Mouse (Mus musculus) WW6 (cell line): Measurements from ENCODE around the gene Gng5.
A peak's percentile ranks its signal among the peaks of the same experiment; 100 is the strongest.

Source experiments
- DNase-seq: peaks from one replicate; pipeline ENCODE4 v3.0.0-alpha.2; 2013; ENCODE audit warnings: low read depth, low spot score

Gene Gng5

GRCm38 (mm10) chr3:146499431-146500002 lies at the start of gene Gng5, which contains the start of gene Spata1:
TSS of gene Gng5 (plus strand) at chr3:146499807.
TSS of gene Spata1 (minus strand) at chr3:146499753.
- DNase-seq: peak; percentile 65

- DNase-seq: peak; percentile 76
Observed at GRCm38 (mm10) chr3:146450371-146450841, 49.2 kb upstream of the Gng5 start.

DNA sequence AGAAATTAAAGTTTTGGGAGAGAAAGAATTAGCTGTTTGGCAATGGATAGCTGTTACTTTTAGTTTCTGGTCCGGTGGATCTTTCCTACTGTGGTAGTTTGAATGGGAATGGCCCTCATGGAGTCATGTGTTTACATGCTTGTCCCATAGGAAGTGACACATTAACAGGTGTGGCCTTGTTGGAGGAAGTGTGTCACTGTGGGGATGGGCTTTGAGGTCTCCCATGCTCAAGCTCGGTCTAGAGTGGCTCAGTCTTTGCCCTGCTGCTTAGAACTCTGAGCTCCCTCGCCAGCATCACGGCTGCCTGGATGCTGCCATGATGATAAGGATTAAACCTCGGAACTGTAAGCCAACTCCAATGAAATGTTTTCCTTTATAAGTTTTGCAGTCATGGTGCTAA lies 48.2 kb upstream of the Gng5 start:
- no peak for DNase-seq

DNA sequence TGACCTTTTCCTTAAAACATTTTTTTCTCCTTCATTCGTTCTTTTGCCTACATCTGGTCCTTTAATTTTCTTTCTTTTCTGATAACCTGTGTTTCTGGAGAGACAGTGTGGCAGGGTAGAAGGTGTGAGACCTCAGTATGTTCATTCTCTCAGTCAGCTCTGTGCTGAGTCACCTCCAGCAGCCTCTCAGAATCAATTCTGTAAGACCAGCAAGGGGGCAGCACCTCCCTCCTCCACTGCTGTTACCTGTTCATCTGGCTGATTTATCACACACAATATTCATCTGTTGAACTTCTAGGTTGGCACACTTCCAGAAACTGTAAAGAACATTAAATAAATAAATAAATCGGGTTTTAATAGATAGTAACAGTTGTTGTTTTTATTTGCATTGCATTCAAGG lies 36.7 kb upstream of the Gng5 start:
- DNase-seq: no peak

- DNase-seq: no peak
Observed at GRCm38 (mm10) chr3:146469226-146469625, 30.4 kb upstream of the Gng5 start.

DNA sequence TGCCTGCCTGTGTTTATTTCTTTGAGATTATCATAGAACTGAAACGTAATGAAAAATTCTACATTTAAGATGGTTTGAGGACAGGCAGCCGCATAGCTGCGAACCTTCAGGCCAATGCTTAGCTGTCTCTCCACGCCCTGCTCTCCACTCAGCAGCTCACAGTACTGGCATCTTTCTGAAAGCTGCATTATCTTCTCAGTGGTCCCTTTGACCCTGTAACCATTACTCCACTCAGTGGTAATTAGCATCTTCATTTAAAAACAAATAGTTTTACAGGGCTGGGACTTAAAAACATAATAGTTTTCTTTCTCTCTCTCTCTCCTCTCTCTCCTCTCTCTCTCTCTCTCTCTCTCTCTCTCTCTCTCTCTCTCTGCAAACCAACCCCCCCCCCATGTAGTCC lies 26.9 kb upstream of the Gng5 start:
- no peak for DNase-seq

DNA sequence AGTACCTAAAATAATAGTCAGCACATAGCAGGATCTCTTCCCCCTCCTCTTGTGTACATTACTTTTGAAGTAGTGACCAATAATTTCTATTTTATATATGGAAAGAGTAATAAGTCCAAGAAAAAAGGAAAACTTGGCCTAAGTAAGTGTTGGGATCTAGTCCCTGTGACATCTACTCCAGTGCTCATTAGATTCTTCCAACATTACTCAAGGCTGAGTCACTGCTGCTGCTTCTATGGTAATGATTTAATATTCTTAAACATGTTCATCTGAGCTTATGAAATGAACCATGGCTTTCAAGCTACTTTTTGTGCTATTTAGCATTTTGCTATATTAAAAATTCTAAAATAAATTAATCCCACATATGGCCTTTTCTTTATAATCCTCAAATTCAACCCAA lies 25.9 kb upstream of the Gng5 start:
- no peak for DNase-seq

GRCm38 (mm10) chr3:146474428-146474827 lies 25.2 kb upstream of the Gng5 start:
- no peak for DNase-seq

GRCm38 (mm10) chr3:146482044-146482443 lies 17.6 kb upstream of the Gng5 start:
- no peak for DNase-seq

DNA sequence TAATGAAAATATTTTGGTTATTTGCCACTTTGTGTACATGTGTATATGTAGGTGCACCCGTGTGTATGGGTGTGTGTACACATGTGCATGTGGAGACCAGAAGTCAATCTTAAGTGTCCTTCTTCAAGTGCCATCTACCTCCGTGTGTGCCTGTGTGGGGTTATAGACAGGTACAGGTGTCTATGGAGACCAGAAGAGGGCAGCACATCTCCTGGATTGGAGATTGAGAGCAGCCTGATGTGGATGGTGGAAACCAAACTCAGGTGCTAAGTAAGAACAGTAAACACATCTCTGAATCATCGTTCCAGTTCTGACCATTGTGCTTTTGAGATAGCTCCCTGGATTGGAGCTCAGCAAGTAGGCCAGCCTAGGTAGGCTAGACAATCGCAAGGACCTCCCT lies 13.1 kb upstream of the Gng5 start:
- DNase-seq: no peak

DNA sequence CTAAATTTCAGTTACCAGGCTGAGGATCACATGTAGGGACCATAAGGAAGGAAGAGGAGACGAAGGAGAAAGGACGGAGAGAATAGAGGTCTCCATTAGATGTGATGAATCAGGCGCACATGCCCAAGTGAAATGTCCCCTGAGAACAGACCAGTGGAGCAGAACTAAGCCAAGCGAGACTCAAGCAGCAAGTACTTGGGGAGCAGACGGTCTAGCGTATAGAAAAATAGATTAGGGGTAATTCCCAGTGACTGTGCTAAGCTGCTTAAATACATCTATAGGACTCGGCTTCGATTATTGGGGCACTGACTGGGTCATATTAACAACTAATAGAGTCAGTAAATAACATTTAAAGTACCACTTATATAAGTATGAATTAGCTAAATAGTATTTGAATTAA lies 4.7 kb upstream of the Gng5 start:
- no peak for DNase-seq

DNA sequence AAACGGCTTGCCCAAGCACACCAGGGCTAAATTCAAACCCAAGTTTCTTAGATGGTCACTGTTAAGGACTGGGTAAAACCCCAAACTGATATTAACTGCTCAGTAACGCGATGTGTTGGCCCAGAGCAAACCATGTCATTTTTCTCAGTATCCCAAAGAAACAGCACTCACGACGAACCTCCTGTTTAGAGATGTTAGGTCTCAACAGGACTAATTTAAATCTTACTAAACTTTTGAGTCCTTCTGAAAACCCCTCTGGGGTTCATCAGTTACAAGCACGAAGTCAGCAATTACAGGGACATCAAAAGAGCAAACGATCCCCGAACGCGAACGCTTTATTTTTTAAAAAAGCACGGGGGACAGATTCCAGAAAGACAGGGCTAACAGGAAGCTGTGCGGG lies 618 bp upstream of the Gng5 start:
- DNase-seq: no peak

DNA sequence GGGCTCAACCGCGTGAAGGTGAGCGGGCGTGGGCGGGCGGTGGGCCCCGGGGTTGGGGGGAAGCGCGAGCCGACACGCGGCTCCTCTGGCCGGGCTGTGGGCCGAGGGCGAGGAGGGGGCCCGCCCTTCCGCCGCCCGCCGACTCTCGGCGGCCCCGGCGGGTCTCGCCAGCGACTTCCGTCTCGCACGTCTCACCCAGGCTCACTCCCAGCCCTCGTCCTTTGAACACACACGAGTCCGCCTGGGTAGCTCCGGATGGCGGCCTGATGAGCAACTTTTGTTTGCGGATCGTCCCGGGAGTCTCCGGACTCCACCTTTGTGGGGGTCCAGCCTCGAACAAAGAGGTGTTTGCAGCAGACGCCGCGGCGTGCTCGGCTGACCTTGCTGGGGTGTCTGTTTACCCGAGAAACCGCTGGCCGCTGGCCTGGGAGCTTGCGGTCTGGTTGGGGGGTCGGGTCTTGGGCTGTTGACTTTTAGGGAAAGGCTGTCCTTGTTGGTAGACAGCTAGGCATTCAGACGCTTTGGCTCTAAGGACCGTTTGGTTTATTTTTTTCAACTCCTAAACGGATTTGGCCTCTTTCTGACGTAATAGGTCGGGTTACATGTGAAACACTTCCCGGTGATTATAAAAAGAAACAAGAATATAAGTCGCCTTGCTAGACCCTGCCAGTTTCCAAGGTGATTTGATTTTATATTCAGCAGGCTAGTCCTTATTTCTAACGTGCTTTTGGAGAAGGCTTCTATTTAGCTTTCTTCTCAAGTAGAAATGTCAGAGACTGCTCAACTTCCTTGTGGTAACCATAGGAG lies 599 bp downstream of the Gng5 start:
- DNase-seq: peak; percentile 38

- DNase-seq: no peak
Observed at GRCm38 (mm10) chr3:146500810-146501201, 1.2 kb downstream of the Gng5 start.

DNA sequence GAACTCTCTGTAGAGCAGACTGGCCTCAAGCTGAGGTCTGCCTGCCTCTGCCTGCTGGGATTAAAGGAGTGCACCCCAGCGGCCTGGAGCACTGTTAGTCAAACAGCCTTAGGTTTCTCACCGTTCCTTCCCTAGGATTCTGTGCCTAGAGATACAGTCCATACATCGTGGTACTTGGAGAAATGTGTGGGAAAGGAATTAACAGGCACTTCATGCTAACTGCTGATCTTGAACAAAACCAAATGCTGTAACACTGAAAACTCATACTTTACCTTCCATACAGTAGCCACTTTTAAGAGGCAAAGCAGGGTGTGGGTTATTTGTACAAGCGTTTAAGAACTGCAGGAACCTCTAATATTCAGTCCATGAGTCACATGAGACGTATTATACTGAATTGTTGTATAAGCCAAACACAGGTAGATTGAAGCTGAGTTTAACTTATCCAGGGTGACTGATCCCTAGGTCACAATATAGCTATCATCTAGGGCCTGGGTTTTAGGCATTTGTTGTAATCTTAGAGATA lies 2.1 kb downstream of the Gng5 start:
- DNase-seq: no peak

DNA sequence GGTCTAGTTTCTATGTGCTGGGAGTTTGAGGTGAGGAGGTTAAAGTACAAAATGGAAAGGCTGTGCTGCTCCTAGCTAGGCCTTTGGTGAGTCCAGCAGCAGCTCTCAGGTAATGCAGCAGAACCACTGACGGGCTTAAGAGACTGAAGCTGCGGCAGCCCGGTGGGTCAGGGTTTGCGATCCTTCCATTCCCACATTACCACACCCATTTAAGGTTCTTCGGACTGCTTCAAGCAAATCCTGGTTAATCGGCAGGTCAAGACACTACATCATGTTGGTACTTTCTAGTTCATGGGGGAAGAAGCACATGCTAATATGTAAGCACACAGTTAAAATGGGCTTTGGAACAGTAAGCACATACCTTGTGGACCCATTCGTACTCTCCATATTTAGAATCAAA lies 7.1 kb downstream of the Gng5 start:
- DNase-seq: no peak

GRCm38 (mm10) chr3:146520226-146520797 lies 20.7 kb downstream of the Gng5 start:
- DNase-seq: no peak

DNA sequence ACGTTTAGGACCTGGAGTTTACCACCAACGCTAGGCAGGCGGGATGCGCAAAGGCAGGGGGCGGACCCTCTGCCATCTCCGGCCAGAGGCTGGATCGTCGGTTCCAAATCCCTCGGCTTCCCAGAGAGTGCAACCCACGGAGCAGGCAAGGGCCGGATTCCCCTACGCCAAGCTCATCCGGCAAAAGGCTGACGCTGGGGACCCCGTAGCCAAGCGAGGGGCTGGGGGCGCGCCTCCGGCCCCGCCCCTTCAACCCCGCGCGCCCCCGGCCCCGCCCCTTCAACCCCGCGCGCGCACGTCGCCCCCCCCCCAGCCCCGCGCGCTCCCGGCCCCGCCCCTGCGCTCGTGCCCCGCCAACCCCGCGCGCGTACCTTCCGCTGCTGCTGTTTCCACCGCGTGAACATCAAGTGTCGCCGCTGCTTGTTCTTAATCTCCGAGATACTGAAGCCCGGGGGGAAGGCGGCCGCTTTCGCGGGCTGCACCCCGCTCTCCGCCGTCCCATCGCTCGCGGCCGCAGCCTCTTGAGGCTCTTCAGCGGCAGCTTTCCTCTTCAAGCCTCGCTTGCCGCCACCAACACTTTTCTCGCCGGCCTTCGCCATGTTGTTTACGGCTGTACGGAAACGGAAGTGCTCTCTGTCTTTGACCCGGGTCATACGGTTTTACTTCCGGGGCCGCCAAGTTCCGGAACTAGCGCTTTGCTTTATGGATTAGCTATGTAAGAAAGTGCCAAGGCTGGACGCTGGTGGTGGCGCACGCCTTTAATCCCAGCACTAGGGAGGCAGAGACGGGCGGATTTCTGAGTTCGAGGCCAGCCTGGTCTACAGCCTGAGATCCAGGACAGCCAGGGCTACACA lies 21.4 kb downstream of the Gng5 start, which contains the start of gene Rpf1:
Gene Rpf1, minus strand, starts transcription at position 632 of the 854 bp plus-strand sequence.
- DNase-seq: peak; percentile 76

- no peak for DNase-seq
Observed at GRCm38 (mm10) chr3:146521652-146522020, 22.0 kb downstream of the Gng5 start.

DNA sequence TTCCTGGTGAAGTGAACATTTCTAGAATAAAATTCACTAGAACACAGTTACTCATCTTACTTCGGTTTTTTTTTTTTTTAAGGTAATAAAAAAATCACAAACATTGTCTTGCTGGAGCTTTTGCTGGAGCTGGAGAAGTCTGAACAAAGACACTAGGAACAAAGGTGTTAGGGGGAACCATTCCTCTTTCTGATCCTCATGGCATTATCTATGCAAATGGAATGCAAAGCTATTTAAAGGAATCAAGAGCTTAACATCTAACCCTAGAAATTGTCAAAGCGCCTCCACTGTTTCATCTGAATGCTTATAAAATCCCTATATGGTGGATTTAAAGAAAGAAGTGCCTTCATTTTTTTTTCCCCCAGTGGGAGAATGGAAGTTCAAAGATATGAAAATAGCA lies 28.7 kb downstream of the Gng5 start:
- no peak for DNase-seq

DNA sequence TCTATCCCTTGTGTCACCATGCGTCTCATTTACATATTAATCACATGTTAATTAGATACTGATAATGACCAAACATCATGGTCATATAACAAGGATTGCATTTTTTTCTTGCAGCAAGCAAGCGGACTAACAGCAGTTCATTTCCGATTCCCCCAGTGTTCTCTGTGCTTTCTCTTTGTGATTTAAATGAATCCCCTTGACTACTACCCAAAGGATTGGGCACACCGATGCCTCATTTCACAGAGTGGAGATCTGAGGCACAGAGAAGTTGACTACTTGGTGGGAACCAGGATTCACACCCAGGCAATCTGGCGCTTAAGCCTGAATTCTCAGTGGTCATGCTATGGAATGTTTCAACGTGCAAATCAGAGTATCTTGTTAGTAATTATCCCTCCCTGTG lies 35.4 kb downstream of the Gng5 start:
- no peak for DNase-seq
